Mouse (Mus musculus) heart, postnatal 14 days (tissue): ENCODE data around the gene Map3k4. TPM values are rescaled to one million over a fixed set of nuclear protein-coding genes. Genes with fewer than 3 reads are reported as not detected.

Experiments used
- DNase-seq, 2 experiments: peaks; one replicate each; pipeline ENCODE4 v3.0.0; 2021 to 2022
- intact Hi-C: fragments of 180-260 bp; cut with DNase I; formaldehyde crosslinking; loops from one replicate; pipeline ENCODE4 v1.15.1; 2025
- long read RNA-seq, 2 experiments: library from polyadenylated mRNA; stranded (forward); transcript quantifications; one replicate each; pipeline ENCODE4 v2.0.0; 2021
- total RNA-seq, 2 experiments: library from RNA; stranded (reverse); gene quantifications; 2 replicates each; pipeline ENCODE4 v1.2.3; 2021

Gene Map3k4
- total RNA-seq, result 10 to 100 TPM; 36.5 to 37.5 TPM
- long read RNA-seq, experiment 1, full-length matches to known transcripts, result 22 of 39 reads
- long read RNA-seq, experiment 1, partial matches to known transcripts, result 12 of 39 reads
- long read RNA-seq, experiment 1, other reads (novel, unspliced or antisense), result 5 of 39 reads
- long read RNA-seq, experiment 2, full-length matches to known transcripts, result 14 of 30 reads
- long read RNA-seq, experiment 2, partial matches to known transcripts, result 7 of 30 reads
- long read RNA-seq, experiment 2, other reads (novel, unspliced or antisense), result 9 of 30 reads

GRCm38 (mm10) chr17:12318663-12319201 is at the start of gene Map3k4:
Gene Map3k4, minus strand, starts transcription at chr17:12318796.
- peak; percentile 96 to 98 for DNase-seq
- intact Hi-C loops, result loop anchor here (5.0 kb wide), 1 partner anchor 54 kb away; no protein-coding TSS in a partner anchor

- peak; percentile 63 to 78 for DNase-seq
- intact Hi-C loops, result loop anchor here (2.0 kb wide), 1 partner anchor 63 kb away; no protein-coding TSS in a partner anchor
These were observed 48.9 kb upstream of the Map3k4 start for GRCm38 (mm10) chr17:12367373-12367930.

- no peak for DNase-seq
- intact Hi-C loops, result no loop called here
These were observed 45.8 kb upstream of the Map3k4 start for GRCm38 (mm10) chr17:12364426-12364735.

GRCm38 (mm10) chr17:12363601-12364425 is 45.2 kb upstream of the Map3k4 start:
- intact Hi-C loops, result no loop called here
- DNase-seq, result no peak

GRCm38 (mm10) chr17:12359876-12360275 is 41.3 kb upstream of the Map3k4 start:
- DNase-seq, result no peak
- intact Hi-C loops, result no loop called here

GRCm38 (mm10) chr17:12352781-12353180 is 34.2 kb upstream of the Map3k4 start:
- no peak for DNase-seq
- intact Hi-C loops, result no loop called here

- no peak for DNase-seq
- intact Hi-C loops, result no loop called here
These were observed 33.0 kb upstream of the Map3k4 start for GRCm38 (mm10) chr17:12351564-12351963.

GRCm38 (mm10) chr17:12347462-12347861 is 28.9 kb upstream of the Map3k4 start:
- intact Hi-C loops, result no loop called here
- no peak for DNase-seq

- no peak for DNase-seq
- intact Hi-C loops, result no loop called here
These were observed 25.2 kb upstream of the Map3k4 start for GRCm38 (mm10) chr17:12343702-12344376.

- no peak for DNase-seq
- intact Hi-C loops, result no loop called here
These were observed 18.6 kb upstream of the Map3k4 start for GRCm38 (mm10) chr17:12337156-12337555.

- no peak for DNase-seq
- intact Hi-C loops, result no loop called here
These were observed 17.7 kb upstream of the Map3k4 start for GRCm38 (mm10) chr17:12336073-12336868.

- intact Hi-C loops, result no loop called here
- DNase-seq, result no peak
These were observed 16.5 kb upstream of the Map3k4 start for GRCm38 (mm10) chr17:12335115-12335514.

- intact Hi-C loops, result no loop called here
These were observed 9.4 kb upstream of the Map3k4 start for GRCm38 (mm10) chr17:12327847-12328518.

GRCm38 (mm10) chr17:12319786-12320185 is 1.2 kb upstream of the Map3k4 start:
- DNase-seq, result no peak
- intact Hi-C loops, result loop anchor here (5.0 kb wide), 1 partner anchor 53 kb away; no protein-coding TSS in a partner anchor

More at GRCm38 (mm10) chr17:12327847-12328518, 9.4 kb upstream of the Map3k4 start:
- DNase-seq, result peak; percentile 64 to 69

- intact Hi-C loops, result loop anchor here (5.0 kb wide), 1 partner anchor 54 kb away; no protein-coding TSS in a partner anchor
- DNase-seq, result no peak
These were observed 493 bp downstream of the Map3k4 start for GRCm38 (mm10) chr17:12317954-12318651.

GRCm38 (mm10) chr17:12317607-12317953 is 1.0 kb downstream of the Map3k4 start:
- no peak for DNase-seq
- intact Hi-C loops, result loop anchor here (5.0 kb wide), 1 partner anchor 55 kb away; no protein-coding TSS in a partner anchor

- no peak for DNase-seq
- intact Hi-C loops, result loop anchor here (5.0 kb wide), 1 partner anchor 56 kb away; no protein-coding TSS in a partner anchor
These were observed 2.3 kb downstream of the Map3k4 start for GRCm38 (mm10) chr17:12316251-12316650.

- DNase-seq, result no peak
- intact Hi-C loops, result no loop called here
These were observed 6.3 kb downstream of the Map3k4 start for GRCm38 (mm10) chr17:12312248-12312647.
